Mouse (Mus musculus): ENCODE results near the gene Dglucy. TPM values are rescaled to one million over a fixed set of nuclear protein-coding genes. Genes with fewer than 3 reads are reported as not detected.
A peak's percentile ranks its signal among the peaks of the same experiment; 100 is the strongest.

Gene Dglucy
- polyA plus RNA-seq, 1 experiment from 2014 or later: 2.6 TPM

GRCm38 (mm10) chr12:100887801-100888258, 109.0 kb downstream of the Dglucy start:
- Histone ChIP-seq H3K4me3 (ENCODE audit: low read depth, low read length) (no peak overlapping the region), H3K27ac (ENCODE audit: low read depth, low read length) (no peak overlapping the region), H3K9ac (ENCODE audit: low read depth, low read length) (no peak overlapping the region), H3K9me3 (ENCODE audit: control insufficient read depth) (no peaks in the 10 kb centered on the region), H3K4me2 (replicated peaks; ENCODE audit: low read depth) (no peak overlapping the region), H3K36me3 (ENCODE audit: control insufficient read depth, insufficient read depth) (no peaks in the 10 kb centered on the region), H3K4me1 (replicated peaks; ENCODE audit: control insufficient read depth, insufficient read depth, low read length) (no peaks in the 10 kb centered on the region), H3K27me3 (replicated peaks; ENCODE audit: control insufficient read depth, insufficient read depth, low read length) (no peaks in the 10 kb centered on the region)
- TF ChIP-seq CTCF (IDR thresholded peaks at IDR 0.05; ENCODE audit: low read depth): peak; percentile 29; the same call in 1 of the 2 replicates
- ATAC-seq: no peak
- 36% methylated on average over 12 of the region's 12 CpGs for WGBS

GRCm38 (mm10) chr12:100890548-100890947, 111.7 kb downstream of the Dglucy start:
- Histone ChIP-seq H3K27me3 (replicated peaks; ENCODE audit: control insufficient read depth, insufficient read depth, low read length) (no peaks in the 10 kb centered on the region), H3K4me2 (replicated peaks; ENCODE audit: low read depth) (no peak overlapping the region), H3K9ac (ENCODE audit: low read depth, low read length) (no peak overlapping the region), H3K9me3 (ENCODE audit: control insufficient read depth) (no peaks in the 10 kb centered on the region), H3K4me1 (replicated peaks; ENCODE audit: control insufficient read depth, insufficient read depth, low read length) (no peaks in the 10 kb centered on the region), H3K4me3 (ENCODE audit: low read depth, low read length) (no peak overlapping the region), H3K36me3 (ENCODE audit: control insufficient read depth, insufficient read depth) (no peaks in the 10 kb centered on the region), H3K27ac (ENCODE audit: low read depth, low read length) (no peak overlapping the region)
- no peak for ATAC-seq
- 88% methylated on average over 3 of the region's 3 CpGs for WGBS
- TF ChIP-seq CTCF (IDR thresholded peaks at IDR 0.05; ENCODE audit: low read depth): no peak

- Histone ChIP-seq H3K4me2 (replicated peaks; ENCODE audit: low read depth) (no peak overlapping the region), H3K36me3 (ENCODE audit: control insufficient read depth, insufficient read depth) (no peaks in the 10 kb centered on the region), H3K27me3 (replicated peaks; ENCODE audit: control insufficient read depth, insufficient read depth, low read length) (peaks cover 37% of the 10 kb centered on the region), H3K9me3 (ENCODE audit: control insufficient read depth) (no peaks in the 10 kb centered on the region), H3K4me1 (replicated peaks; ENCODE audit: control insufficient read depth, insufficient read depth, low read length) (no peaks in the 10 kb centered on the region), H3K4me3 (ENCODE audit: low read depth, low read length) (no peak overlapping the region), H3K9ac (ENCODE audit: low read depth, low read length) (no peak overlapping the region), H3K27ac (ENCODE audit: low read depth, low read length) (no peak overlapping the region)
- no peak for ATAC-seq
- TF ChIP-seq CTCF (IDR thresholded peaks at IDR 0.05; ENCODE audit: low read depth): no peak
- WGBS: 5% methylated on average over 2 of the region's 2 CpGs
Measured at GRCm38 (mm10) chr12:100895504-100895903, 116.6 kb downstream of the Dglucy start.

GRCm38 (mm10) chr12:100896661-100897060, 117.8 kb downstream of the Dglucy start:
- WGBS: 17% methylated on average over 3 of the region's 3 CpGs
- no peaks in the 10 kb centered on the region for H3K36me3 ChIP-seq (ENCODE audit: control insufficient read depth, insufficient read depth)
- H3K9ac ChIP-seq (ENCODE audit: low read depth, low read length): no peak overlapping the region
- H3K4me2 ChIP-seq (replicated peaks; ENCODE audit: low read depth): no peak overlapping the region
- no peak for ATAC-seq
- no peaks in the 10 kb centered on the region for H3K9me3 ChIP-seq (ENCODE audit: control insufficient read depth)
- H3K4me3 ChIP-seq (ENCODE audit: low read depth, low read length): no peak overlapping the region
- TF ChIP-seq CTCF (IDR thresholded peaks at IDR 0.05; ENCODE audit: low read depth): no peak
- peaks cover 39% of the 10 kb centered on the region for H3K27me3 ChIP-seq (replicated peaks; ENCODE audit: control insufficient read depth, insufficient read depth, low read length)
- no peak overlapping the region for H3K27ac ChIP-seq (ENCODE audit: low read depth, low read length)
- H3K4me1 ChIP-seq (replicated peaks; ENCODE audit: control insufficient read depth, insufficient read depth, low read length): no peaks in the 10 kb centered on the region

- no peaks in the 10 kb centered on the region for H3K9me3 ChIP-seq (ENCODE audit: control insufficient read depth)
- TF ChIP-seq CTCF (IDR thresholded peaks at IDR 0.05; ENCODE audit: low read depth): no peak
- no peak overlapping the region for H3K27ac ChIP-seq (ENCODE audit: low read depth, low read length)
- H3K4me1 ChIP-seq (replicated peaks; ENCODE audit: control insufficient read depth, insufficient read depth, low read length): no peaks in the 10 kb centered on the region
- no peak overlapping the region for H3K4me2 ChIP-seq (replicated peaks; ENCODE audit: low read depth)
- no peak overlapping the region for H3K9ac ChIP-seq (ENCODE audit: low read depth, low read length)
- WGBS: 37% methylated on average over 12 of the region's 12 CpGs
- no peaks in the 10 kb centered on the region for H3K36me3 ChIP-seq (ENCODE audit: control insufficient read depth, insufficient read depth)
- peaks cover 41% of the 10 kb centered on the region for H3K27me3 ChIP-seq (replicated peaks; ENCODE audit: control insufficient read depth, insufficient read depth, low read length)
- H3K4me3 ChIP-seq (ENCODE audit: low read depth, low read length): no peak overlapping the region
- ATAC-seq: no peak
Measured at GRCm38 (mm10) chr12:100897736-100898650, 119.1 kb downstream of the Dglucy start.

GRCm38 (mm10) chr12:100899111-100899640, 120.3 kb downstream of the Dglucy start:
- no peak for TF ChIP-seq CTCF (IDR thresholded peaks at IDR 0.05; ENCODE audit: low read depth)
- H3K9ac ChIP-seq (ENCODE audit: low read depth, low read length): no peak overlapping the region
- 2% methylated on average over 30 of the region's 30 CpGs for WGBS
- no peak for ATAC-seq
- H3K27me3 ChIP-seq (replicated peaks; ENCODE audit: control insufficient read depth, insufficient read depth, low read length): peaks cover 43% of the 10 kb centered on the region
- H3K9me3 ChIP-seq (ENCODE audit: control insufficient read depth): no peaks in the 10 kb centered on the region
- no peaks in the 10 kb centered on the region for H3K36me3 ChIP-seq (ENCODE audit: control insufficient read depth, insufficient read depth)
- peak overlapping the region; percentile 25 for H3K4me3 ChIP-seq (ENCODE audit: low read depth, low read length)
- no peaks in the 10 kb centered on the region for H3K4me1 ChIP-seq (replicated peaks; ENCODE audit: control insufficient read depth, insufficient read depth, low read length)
- peak overlapping the region; percentile 48 for H3K4me2 ChIP-seq (replicated peaks; ENCODE audit: low read depth)
- no peak overlapping the region for H3K27ac ChIP-seq (ENCODE audit: low read depth, low read length)

Data from intestine, postnatal 0 days (tissue).